ENCODE assay signal across 11 mouse cellular contexts in genomic region chr6:97276366-97276765, GRCm38 (mm10). TPM values are rescaled to one million over a fixed set of nuclear protein-coding genes. Genes with fewer than 3 reads are reported as not detected.
DNase-seq lines count a peak whose midpoint lies in the region; ATAC-seq and TF ChIP-seq lines count a peak whose summit lies in the region.
"Had no signal": no experiment of that assay in that cellular context is flagged by ENCODE, and none has a peak within 500 bp of the region (broad histone marks: within the 10 kb centered on the region; RNA-seq: fewer than 3 reads in every experiment).

No protein-coding gene starts in this region.

- no peaks in the 10 kb centered on the region for H3K79me2 ChIP-seq in heart, adult 2 months (replicated peaks; ENCODE audit: control insufficient read depth, insufficient read depth, low read length)

- WGBS in kidney, adult 2 months: 54% methylated on average over 4 of the region's 4 CpGs
- 52% methylated on average over 4 of the region's 4 CpGs for WGBS in heart, adult 2 months
- WGBS in limb, embryonic 14.5 days: 33% methylated on average over 4 of the region's 4 CpGs

- no peak for TF ChIP-seq POLR2A in kidney, adult 2 months (IDR thresholded peaks at IDR 0.05; ENCODE audit: low read depth, low read length)
- 0 out of 2 replicates have a peak, but pooled peaks have one; percentile 9 for TF ChIP-seq POLR2A in heart, adult 2 months (IDR thresholded peaks at IDR 0.05; ENCODE audit: insufficient read depth, low read depth, low read length)
- TF ChIP-seq POLR2A in limb, embryonic 14.5 days (IDR thresholded peaks at IDR 0.05; ENCODE audit: borderline replicate concordance, extremely low read depth, insufficient read depth, insufficient read length): no peak

- DNase-seq in kidney, adult 2 months: peak; percentile 40
- no peak for DNase-seq in kidney, adult 11 months
- DNase-seq in ZHBTc4 (ENCODE audit: low read depth, low spot score): peak; percentile 35
- DNase-seq in heart, adult 2 months: peak; percentile 63 to 79
- DNase-seq in limb, embryonic 14.5 days (ENCODE audit: low spot score): peak; percentile 40
- DNase-seq in layer of hippocampus, adult 8-10 months (ENCODE audit: low spot score in 2 of 2): no peak
- DNase-seq in cerebellum, postnatal 4 days (ENCODE audit: low spot score in 2 of 2): no peak
- no peak for DNase-seq in ovary, adult 18-20 months (ENCODE audit: low spot score)
- DNase-seq: cerebellum, adult 9-10 months; right cerebral cortex, postnatal 4 days had no signal

- H3K4me3 ChIP-seq in kidney, adult 2 months (ENCODE audit: insufficient read depth, low read depth, low read length): no peak overlapping the region
- no peak overlapping the region; the same call in 1 of the 2 replicates for H3K4me3 ChIP-seq in heart, adult 2 months
- H3K4me3 ChIP-seq in limb, embryonic 14.5 days (replicated peaks; ENCODE audit: low read length): no peak overlapping the region

- TF ChIP-seq CTCF in kidney, adult 2 months (conservative IDR thresholded peaks at IDR 0.05; ENCODE audit: insufficient read depth, insufficient read length, low read depth, low read length): no peak
- TF ChIP-seq CTCF in heart, adult 2 months (IDR thresholded peaks at IDR 0.05): no peak

- no peak overlapping the region for H3K9ac ChIP-seq in heart, adult 2 months (ENCODE audit: low read depth, low read length)
- no peak overlapping the region for H3K9ac ChIP-seq in limb, embryonic 14.5 days (ENCODE audit: low read depth, low read length, severe bottlenecking)

- H3K36me3 ChIP-seq in kidney, adult 2 months (ENCODE audit: control insufficient read depth, insufficient read depth, low read length): no peaks in the 10 kb centered on the region
- H3K36me3 ChIP-seq in heart, adult 2 months (ENCODE audit: control insufficient read depth, insufficient read depth, low read length): no peaks in the 10 kb centered on the region
- H3K36me3 ChIP-seq in limb, embryonic 14.5 days (ENCODE audit: control insufficient read depth, insufficient read depth, low read length): no peaks in the 10 kb centered on the region

- 0 out of 2 replicates have a peak, but pooled peaks have one; percentile 25 for TF ChIP-seq EP300 in heart, adult 2 months (IDR thresholded peaks at IDR 0.05; ENCODE audit: insufficient read depth, low read depth, low read length)

- H3K27me3 ChIP-seq in kidney, adult 2 months (replicated peaks; ENCODE audit: control insufficient read depth, insufficient read depth, low read length): no peaks in the 10 kb centered on the region
- no peaks in the 10 kb centered on the region for H3K27me3 ChIP-seq in heart, adult 2 months (ENCODE audit: control insufficient read depth, insufficient read depth, low read length)
- no peaks in the 10 kb centered on the region for H3K27me3 ChIP-seq in limb, embryonic 14.5 days (ENCODE audit: control insufficient read depth, insufficient read depth, low read length)

- peak overlapping the region; percentile 19; the same call in 1 of the 2 replicates for H3K4me2 ChIP-seq in limb, embryonic 14.5 days (replicated peaks; ENCODE audit: low read depth, low read length, severe bottlenecking)

- H3K9me3 ChIP-seq in limb, embryonic 14.5 days (ENCODE audit: control insufficient read depth, low read length): no peaks in the 10 kb centered on the region

- no peak for ATAC-seq in limb, embryonic 14.5 days (ENCODE audit: low FRiP score, low read depth)

- intact Hi-C loops in heart, adult 2 months (cut with DNase I): loop anchor here (5.0 to 10.0 kb wide), 2 partner anchors 36 to 458 kb away; no protein-coding TSS in a partner anchor

- H3K4me1 ChIP-seq in kidney, adult 2 months (ENCODE audit: control insufficient read depth, insufficient read depth, low read length): no peaks in the 10 kb centered on the region; the same call in 1 of the 2 replicates
- peaks cover 17% of the 10 kb centered on the region for H3K4me1 ChIP-seq in heart, adult 2 months (ENCODE audit: control insufficient read depth, insufficient read depth, low read length)
- H3K4me1 ChIP-seq in limb, embryonic 14.5 days (ENCODE audit: control insufficient read depth, insufficient read depth, low read length): 0 out of 2 replicates have a peak, but pooled peaks cover 19% of the 10 kb centered on the region

- H3K27ac ChIP-seq in kidney, adult 2 months (ENCODE audit: insufficient read depth, low read depth, low read length): no peak overlapping the region
- peak overlapping the region; percentile 87 for H3K27ac ChIP-seq in heart, adult 2 months
- H3K27ac ChIP-seq in limb, embryonic 14.5 days (replicated peaks; ENCODE audit: low read depth, low read length): no peak overlapping the region

RNA-seq across cellular contexts. Expression of gene Lmod3, which starts 23.8 kb away (rescaled TPM):
- polyA plus RNA-seq in kidney, adult 2 months (2012; rRNA removed): 0.12 and 1.2 TPM in 2 replicates
- 10 to 100 TPM; 50.1 to 63.0 TPM for total RNA-seq in heart, adult 2 months (2021)
- polyA plus RNA-seq in heart, adult 2 months (2012; rRNA removed): 26.3 and 40.0 TPM in 2 replicates
- 6.6 and 11.9 TPM in 2 replicates for polyA plus RNA-seq in limb, embryonic 14.5 days (2012; rRNA removed)
- polyA plus RNA-seq in limb, embryonic 14.5 days (2014; fragmentation: Nextera tagmentation; extraction: Ambion mirVana): 9.4 and 12.2 TPM in 2 replicates
- total RNA-seq in layer of hippocampus, adult 8-10 months (2022): under 1 TPM in 1 of 4 experiments, not detected in 3; 0.16 TPM
- polyA plus RNA-seq: frontal cortex, adult 2 months had no signal

Comparison
In these comparisons a context has a peak if more than half of its experiments do, and no peak if none do; other contexts are left out.
1. DNase-seq: peak in kidney, adult 2 months (single experiment), ZHBTc4 (single experiment), heart, adult 2 months (2 of 2) and limb, embryonic 14.5 days (single experiment); none in kidney, adult 11 months (single experiment), layer of hippocampus, adult 8-10 months (0 of 2), cerebellum, postnatal 4 days (0 of 2) and ovary, adult 18-20 months (single experiment).